Mouse (Mus musculus) cerebellum, postnatal 25 days (tissue): Measurements from ENCODE around the gene Gm7694.

ENCODE experiments used
- DNase-seq, 2 experiments: peaks; one replicate each; pipeline ENCODE4 v3.0.0; 2021; ENCODE audit warnings: mixed read lengths in 2 of 2

The Gm7694 gene

GRCm38 (mm10) chr1:170306232-170306631, at the start of gene Gm7694:
Gene Gm7694, minus strand, starts transcription at chr1:170306332.
- no peak for DNase-seq

- DNase-seq: peak; percentile 43 to 59
Measured at GRCm38 (mm10) chr1:170353335-170353734, 47.2 kb upstream of the Gm7694 start.

GRCm38 (mm10) chr1:170351080-170351479, 44.9 kb upstream of the Gm7694 start:
- DNase-seq: no peak

GRCm38 (mm10) chr1:170346266-170346665, 40.1 kb upstream of the Gm7694 start:
- DNase-seq: no peak

GRCm38 (mm10) chr1:170343906-170344305, 37.8 kb upstream of the Gm7694 start:
- no peak for DNase-seq

- DNase-seq: no peak
Measured at GRCm38 (mm10) chr1:170343081-170343480, 36.9 kb upstream of the Gm7694 start.

- no peak for DNase-seq
Measured at GRCm38 (mm10) chr1:170339943-170340342, 33.8 kb upstream of the Gm7694 start.

- DNase-seq: no peak
Measured at GRCm38 (mm10) chr1:170332775-170333174, 26.6 kb upstream of the Gm7694 start.

GRCm38 (mm10) chr1:170331926-170332325, 25.8 kb upstream of the Gm7694 start:
- DNase-seq: no peak

GRCm38 (mm10) chr1:170325277-170325676, 19.1 kb upstream of the Gm7694 start:
- DNase-seq: no peak

- DNase-seq: no peak
Measured at GRCm38 (mm10) chr1:170324312-170324711, 18.2 kb upstream of the Gm7694 start.

- DNase-seq: no peak
Measured at GRCm38 (mm10) chr1:170323001-170323400, 16.9 kb upstream of the Gm7694 start.

GRCm38 (mm10) chr1:170322046-170322445, 15.9 kb upstream of the Gm7694 start:
- no peak for DNase-seq

- DNase-seq: no peak
Measured at GRCm38 (mm10) chr1:170311431-170311830, 5.3 kb upstream of the Gm7694 start.

GRCm38 (mm10) chr1:170308503-170308902, 2.4 kb upstream of the Gm7694 start, which contains the start of gene Spata46:
Gene Spata46, plus strand, starts transcription at chr1:170308803.
- DNase-seq: no peak

GRCm38 (mm10) chr1:170305002-170305401, 1.1 kb downstream of the Gm7694 start:
- no peak for DNase-seq

GRCm38 (mm10) chr1:170303103-170303502, 3.0 kb downstream of the Gm7694 start:
- DNase-seq: no peak

GRCm38 (mm10) chr1:170302456-170302855, 3.7 kb downstream of the Gm7694 start:
- no peak for DNase-seq

- DNase-seq: no peak
Measured at GRCm38 (mm10) chr1:170301686-170302085, 4.4 kb downstream of the Gm7694 start.

- no peak for DNase-seq
Measured at GRCm38 (mm10) chr1:170299496-170299895, 6.6 kb downstream of the Gm7694 start.

GRCm38 (mm10) chr1:170294786-170295570, 11.2 kb downstream of the Gm7694 start:
- DNase-seq: no peak

GRCm38 (mm10) chr1:170293257-170293656, 12.9 kb downstream of the Gm7694 start:
- no peak for DNase-seq

- DNase-seq: peak; percentile 66 to 73
Measured at GRCm38 (mm10) chr1:170292239-170292951, 13.7 kb downstream of the Gm7694 start.
